Mouse (Mus musculus) heart, embryonic 15.5 days (tissue): ENCODE data around the gene Ces1a. TPM values are rescaled to one million over a fixed set of nuclear protein-coding genes. Genes with fewer than 3 reads are reported as not detected.

Experiments used
- ATAC-seq: fragments of 200-750 bp; cut with Nextera tagmentation; replicated peaks from 2 replicates; pipeline ENCODE4 v1.8.0; 2017; ENCODE audit warnings: low read depth, moderate TSS enrichment; ENCODE audit not compliant: insufficient number of reproducible peaks, insufficient read depth, low FRiP score
- H3K27ac ChIP-seq: fragments of 300-500 bp; sonication (generic); 2 replicates; pipeline ENCODE4 v1.5.1; 2015; ENCODE audit warnings: mild to moderate bottlenecking, inconsistent platforms
- H3K27me3 ChIP-seq: fragments of 300-500 bp; sonication (generic); 2 replicates; pipeline ENCODE4 v1.6.1; 2015; ENCODE audit warnings: inconsistent platforms
- H3K36me3 ChIP-seq: fragments of 300-500 bp; sonication (generic); 2 replicates; pipeline ENCODE4 v1.6.1; 2015; ENCODE audit warnings: mild to moderate bottlenecking, inconsistent platforms
- H3K4me1 ChIP-seq: fragments of 300-500 bp; sonication (generic); replicated peaks from 2 replicates; pipeline ENCODE4 v1.6.1; 2015; ENCODE audit warnings: inconsistent platforms
- H3K4me2 ChIP-seq: fragments of 300-500 bp; sonication (generic); 2 replicates; pipeline ENCODE4 v1.6.1; 2015; ENCODE audit warnings: inconsistent platforms, mild to moderate bottlenecking, moderate library complexity
- H3K4me3 ChIP-seq: fragments of 300-500 bp; sonication (generic); 2 replicates; pipeline ENCODE4 v1.5.1; 2015; ENCODE audit warnings: mild to moderate bottlenecking, inconsistent platforms
- H3K9ac ChIP-seq: fragments of 300-500 bp; sonication (generic); 2 replicates; pipeline ENCODE4 v1.6.1; 2015; ENCODE audit warnings: mild to moderate bottlenecking, inconsistent platforms
- H3K9me3 ChIP-seq: fragments of 300-500 bp; sonication (generic); replicated peaks from 2 replicates; pipeline ENCODE4 v1.6.1; 2016; ENCODE audit warnings: inconsistent platforms
- WGBS: fragments of 180-500 bp; shearing (Covaris S2); methylation state at CpG from one replicate; pipeline ENCODE4 v1.1.7; 2015; ENCODE audit warnings: mixed read lengths; 5-methylcytosine and 5-hydroxymethylcytosine counted together
- polyA plus RNA-seq: library from polyadenylated mRNA; unstranded; fragments of >200 nt; fragmentation: Nextera tagmentation; extraction: Ambion mirVana; gene quantifications from 2 replicates; pipeline ENCODE4 v1.2.1, GENCODE M21; 2015

Ces1a gene
- not detected in 2 replicates for polyA plus RNA-seq

DNA sequence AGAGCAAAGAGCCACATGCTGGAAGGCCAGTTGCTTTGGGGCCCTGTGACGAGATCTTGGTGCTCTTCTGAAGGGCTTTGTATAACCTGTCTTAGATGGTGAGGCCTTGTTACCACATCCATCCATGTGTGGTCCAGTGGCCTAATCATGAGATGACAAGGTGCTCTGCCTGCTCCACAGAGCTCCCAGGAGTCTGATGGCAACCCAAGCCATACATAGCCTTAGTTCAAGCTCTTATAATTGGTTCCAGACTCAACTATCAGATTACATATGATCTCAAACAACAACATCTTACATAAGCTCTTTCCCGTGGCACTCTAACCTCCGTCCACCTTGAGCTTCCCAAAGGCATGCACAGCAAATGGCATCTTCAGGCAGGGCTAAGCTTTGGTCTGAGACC is at the start of gene Ces1a:
Gene Ces1a (minus strand): TSS at position 101 of the 400 bp plus-strand sequence.
- WGBS: 76% methylated on average over 3 of the region's 3 CpGs
- no peak for ATAC-seq
- Histone ChIP-seq H3K4me3 (no peak within 1 kb of the TSS), H3K9ac (no peak within 1 kb of the TSS), H3K36me3 (no peaks in the 10 kb centered on the region), H3K27ac (no peak within 1 kb of the TSS), H3K27me3 (no peaks in the 10 kb centered on the region), H3K4me1 (no peaks in the 10 kb centered on the region), H3K4me2 (no peak within 1 kb of the TSS), H3K9me3 (no peaks in the 10 kb centered on the region)

DNA sequence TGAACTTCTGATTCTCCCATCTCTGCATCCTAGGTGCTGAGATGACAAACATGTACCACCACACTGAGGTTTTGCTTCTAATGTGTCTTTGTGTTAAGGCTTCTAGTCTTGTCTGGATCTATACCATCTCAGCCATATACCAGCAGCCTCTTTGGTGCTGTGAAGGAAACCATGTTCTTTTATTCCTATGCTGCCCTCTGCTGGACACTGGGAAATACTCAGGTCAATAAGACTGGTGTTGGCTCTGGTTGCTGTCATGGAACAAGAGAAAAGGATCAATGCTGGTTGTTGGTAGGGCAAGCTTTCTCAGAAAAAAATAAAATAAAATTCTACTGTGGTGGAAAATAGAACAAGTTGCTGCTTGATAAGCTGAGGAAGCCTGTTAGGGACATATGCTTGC is 47.4 kb upstream of the Ces1a start:
- H3K9me3 ChIP-seq: no peaks in the 10 kb centered on the region
- no peak overlapping the region for H3K27ac ChIP-seq
- no peak overlapping the region for H3K4me3 ChIP-seq
- ATAC-seq: no peak
- H3K27me3 ChIP-seq: no peaks in the 10 kb centered on the region
- H3K4me1 ChIP-seq: no peaks in the 10 kb centered on the region
- H3K9ac ChIP-seq: no peak overlapping the region
- no peak overlapping the region for H3K4me2 ChIP-seq
- no peaks in the 10 kb centered on the region for H3K36me3 ChIP-seq

DNA sequence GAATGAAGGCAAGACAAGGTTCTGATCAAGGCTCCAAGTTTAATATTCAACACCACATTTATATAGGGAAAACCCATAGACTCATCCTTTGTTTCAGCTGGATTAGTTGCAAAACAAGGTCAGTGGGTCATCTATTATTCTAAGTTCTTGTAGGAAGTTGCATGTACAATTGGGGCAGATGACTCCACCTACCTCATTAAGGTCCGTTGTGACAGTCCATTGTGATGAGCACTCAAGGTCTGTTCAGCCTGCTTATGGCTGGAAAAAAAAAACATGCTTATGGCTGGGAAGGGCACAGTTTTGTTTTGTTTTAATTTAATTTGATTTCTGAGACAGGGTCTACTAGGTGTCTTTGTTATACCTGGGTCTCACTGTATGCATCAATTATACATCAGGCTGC is 43.3 kb upstream of the Ces1a start:
- no peak for ATAC-seq
- H3K4me3 ChIP-seq: no peak overlapping the region
- no peak overlapping the region for H3K9ac ChIP-seq
- no peaks in the 10 kb centered on the region for H3K9me3 ChIP-seq
- H3K27ac ChIP-seq: no peak overlapping the region
- H3K27me3 ChIP-seq: no peaks in the 10 kb centered on the region
- H3K4me1 ChIP-seq: no peaks in the 10 kb centered on the region
- WGBS: 58% methylated on average over 1 of the region's 1 CpGs
- H3K36me3 ChIP-seq: no peaks in the 10 kb centered on the region
- H3K4me2 ChIP-seq: no peak overlapping the region

DNA sequence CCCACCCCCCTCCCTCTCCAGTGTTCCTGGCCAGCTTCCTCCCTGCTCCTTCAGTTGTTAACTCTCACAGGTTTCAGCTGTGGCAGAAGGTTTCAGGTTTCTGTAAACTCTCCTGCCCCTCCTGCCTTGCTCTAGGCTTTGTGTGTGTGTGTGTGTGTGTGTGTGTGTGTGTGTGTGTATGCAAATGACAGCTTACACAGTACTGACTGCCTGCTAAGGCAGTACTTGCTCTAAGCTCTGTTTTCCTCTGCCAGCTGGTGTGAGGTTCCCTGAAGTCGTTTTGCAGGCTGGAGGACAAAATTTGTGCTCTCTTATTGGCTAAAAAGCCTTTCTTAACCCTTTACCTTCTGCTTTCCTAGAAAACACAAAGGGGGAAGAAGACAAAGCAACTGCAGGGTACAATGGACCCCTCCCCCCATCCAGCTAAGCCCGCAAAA is 40.7 kb upstream of the Ces1a start:
- Histone ChIP-seq H3K4me3 (no peak overlapping the region), H3K27ac (no peak overlapping the region), H3K27me3 (no peaks in the 10 kb centered on the region), H3K4me2 (no peak overlapping the region), H3K9me3 (no peaks in the 10 kb centered on the region), H3K4me1 (no peaks in the 10 kb centered on the region), H3K36me3 (no peaks in the 10 kb centered on the region), H3K9ac (no peak overlapping the region)
- no peak for ATAC-seq
- WGBS: 3% methylated on average over 2 of the region's 2 CpGs

DNA sequence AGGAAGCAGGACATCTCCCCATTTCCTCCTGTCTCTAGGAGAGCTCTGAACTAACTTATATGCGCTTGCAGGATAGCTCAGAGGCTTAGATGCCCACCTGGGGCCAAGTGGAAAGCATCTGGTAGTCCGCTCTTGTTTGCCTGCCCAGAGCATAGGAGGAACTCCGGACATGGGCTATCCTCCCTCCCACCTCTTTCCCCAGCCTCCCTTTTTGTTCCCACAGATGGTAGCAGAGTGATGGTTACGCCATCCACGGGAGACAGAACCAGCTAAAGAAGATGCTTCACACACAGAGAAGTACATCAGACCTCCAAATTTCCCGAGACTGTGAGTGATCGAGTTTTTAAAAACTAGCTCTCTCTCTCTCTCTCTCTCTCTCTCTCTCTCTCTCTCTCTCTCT is 40.2 kb upstream of the Ces1a start:
- ATAC-seq: no peak

DNA sequence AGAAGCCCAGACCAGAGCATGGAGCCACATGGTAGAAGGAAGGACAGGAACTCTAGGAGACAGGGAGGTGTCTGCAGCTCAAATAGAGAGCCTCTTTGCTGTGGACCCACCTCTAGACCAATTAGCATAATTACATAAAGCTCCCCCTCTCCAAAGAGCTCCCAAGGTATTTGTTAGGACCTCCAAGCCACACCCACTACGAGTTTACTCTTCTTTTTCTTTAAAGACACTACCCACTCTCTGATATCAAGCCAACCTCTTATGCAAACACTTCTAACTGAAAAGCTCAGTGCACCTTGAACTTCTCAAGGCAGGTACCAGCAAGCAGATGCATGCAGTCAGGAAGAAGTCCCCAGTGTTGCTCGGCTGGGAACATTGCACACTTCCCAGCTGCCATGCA is 31.9 kb upstream of the Ces1a start, which contains the start of gene Ces1b:
Gene Ces1b (minus strand): TSS at position 131 of the 400 bp plus-strand sequence.
- Histone ChIP-seq H3K36me3 (no peaks in the 10 kb centered on the region), H3K4me1 (no peaks in the 10 kb centered on the region), H3K27me3 (no peaks in the 10 kb centered on the region), H3K27ac (no peak within 1 kb of the TSS), H3K9ac (no peak within 1 kb of the TSS), H3K9me3 (no peaks in the 10 kb centered on the region), H3K4me2 (no peak within 1 kb of the TSS), H3K4me3 (no peak within 1 kb of the TSS)
- ATAC-seq: no peak
- 66% methylated on average over 2 of the region's 2 CpGs for WGBS

More for the DNA sequence above, 40.2 kb upstream of the Ces1a start:
- Histone ChIP-seq H3K9ac (no peak overlapping the region), H3K27ac (no peak overlapping the region), H3K4me2 (no peak overlapping the region), H3K4me3 (no peak overlapping the region), H3K36me3 (no peaks in the 10 kb centered on the region), H3K4me1 (no peaks in the 10 kb centered on the region), H3K9me3 (no peaks in the 10 kb centered on the region), H3K27me3 (no peaks in the 10 kb centered on the region)
- 26% methylated on average over 7 of the region's 7 CpGs for WGBS

DNA sequence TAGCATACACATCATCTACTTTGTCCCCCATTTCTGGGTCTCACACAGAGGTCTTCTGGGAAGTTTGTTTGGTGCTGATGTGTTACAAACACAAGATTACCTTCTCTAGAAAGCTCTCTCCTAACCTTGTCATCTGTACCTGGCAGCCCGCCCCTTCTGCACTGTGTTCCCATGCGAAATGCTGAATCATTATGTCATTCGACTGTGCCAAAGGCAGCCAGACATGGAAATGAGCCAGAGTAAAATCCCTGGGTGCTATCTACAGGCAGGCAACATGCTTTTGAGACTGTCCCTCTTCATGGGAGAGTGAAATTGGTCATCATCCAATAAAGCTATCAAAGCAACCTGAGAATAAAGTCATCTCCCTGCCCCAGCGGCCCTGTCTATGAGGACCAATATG is 27.3 kb upstream of the Ces1a start:
- no peak for ATAC-seq
- Histone ChIP-seq H3K4me3 (no peak overlapping the region), H3K4me1 (no peaks in the 10 kb centered on the region), H3K9ac (no peak overlapping the region), H3K9me3 (no peaks in the 10 kb centered on the region), H3K27me3 (no peaks in the 10 kb centered on the region), H3K27ac (no peak overlapping the region), H3K36me3 (no peaks in the 10 kb centered on the region), H3K4me2 (no peak overlapping the region)
- WGBS: 76% methylated on average over 4 of the region's 4 CpGs

DNA sequence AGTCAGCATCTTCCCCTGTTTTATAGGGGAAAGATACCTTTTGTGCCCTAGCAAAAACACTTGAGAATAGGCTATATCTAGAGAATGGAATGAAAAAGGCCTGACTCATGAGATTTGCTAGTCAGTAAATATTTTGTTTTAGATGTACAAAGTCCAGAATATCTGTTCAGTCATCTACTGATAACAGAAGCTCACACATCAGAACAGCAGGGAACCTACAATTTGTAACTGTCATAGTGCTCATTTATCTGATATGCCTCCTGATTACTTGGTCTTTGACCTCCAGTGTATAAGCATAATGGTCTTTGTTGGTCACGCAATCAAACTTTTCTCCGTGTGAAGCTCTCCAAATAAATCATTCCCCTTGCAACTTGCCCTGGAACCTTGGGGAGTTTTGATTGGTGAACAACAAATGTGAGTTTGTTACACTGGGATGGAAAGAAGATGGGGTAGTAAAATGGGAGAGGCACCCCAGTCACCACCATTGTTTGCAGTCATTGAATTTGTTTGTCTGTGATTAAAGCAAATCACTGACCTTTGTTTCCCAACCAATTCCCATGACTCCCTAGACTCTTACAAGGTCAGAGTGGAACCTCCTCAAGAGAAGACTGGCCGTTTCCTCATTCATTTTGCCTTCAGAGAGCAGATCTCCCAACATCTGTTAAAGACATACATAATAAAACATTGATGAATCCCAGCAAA is 15.6 kb upstream of the Ces1a start:
- no peak for ATAC-seq
- H3K4me1 ChIP-seq: no peaks in the 10 kb centered on the region
- no peak overlapping the region for H3K9ac ChIP-seq
- H3K27ac ChIP-seq: no peak overlapping the region
- 76% methylated on average over 3 of the region's 3 CpGs for WGBS
- no peaks in the 10 kb centered on the region for H3K9me3 ChIP-seq
- H3K36me3 ChIP-seq: no peaks in the 10 kb centered on the region
- no peak overlapping the region for H3K4me2 ChIP-seq
- H3K27me3 ChIP-seq: no peaks in the 10 kb centered on the region
- H3K4me3 ChIP-seq: no peak overlapping the region

DNA sequence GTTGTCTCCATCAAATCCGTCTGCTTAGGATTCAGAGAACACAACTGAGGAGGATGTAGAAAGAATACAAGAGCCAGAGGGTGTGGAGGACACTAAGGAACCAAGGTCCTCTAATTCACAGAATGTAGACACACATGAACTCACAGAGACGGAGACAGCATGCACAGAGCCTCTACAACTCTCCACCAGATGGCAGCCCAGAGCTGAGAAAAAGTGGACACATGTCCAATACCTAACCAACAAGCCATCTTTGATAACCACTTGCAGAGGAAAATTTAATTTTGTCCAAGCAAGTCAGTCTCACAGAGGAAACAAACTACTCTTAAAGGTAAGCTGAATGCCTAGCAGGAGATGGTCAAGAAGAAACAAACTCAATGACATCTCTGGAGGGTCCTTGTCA is 11.2 kb upstream of the Ces1a start:
- Histone ChIP-seq H3K27me3 (no peaks in the 10 kb centered on the region), H3K36me3 (no peaks in the 10 kb centered on the region), H3K4me2 (no peak overlapping the region), H3K9ac (no peak overlapping the region), H3K4me3 (no peak overlapping the region), H3K27ac (no peak overlapping the region), H3K4me1 (0 out of 2 replicates have a peak, but pooled peaks cover 2% of the 10 kb centered on the region), H3K9me3 (no peaks in the 10 kb centered on the region)
- no peak for ATAC-seq
- WGBS: 10% methylated on average over 2 of the region's 2 CpGs

DNA sequence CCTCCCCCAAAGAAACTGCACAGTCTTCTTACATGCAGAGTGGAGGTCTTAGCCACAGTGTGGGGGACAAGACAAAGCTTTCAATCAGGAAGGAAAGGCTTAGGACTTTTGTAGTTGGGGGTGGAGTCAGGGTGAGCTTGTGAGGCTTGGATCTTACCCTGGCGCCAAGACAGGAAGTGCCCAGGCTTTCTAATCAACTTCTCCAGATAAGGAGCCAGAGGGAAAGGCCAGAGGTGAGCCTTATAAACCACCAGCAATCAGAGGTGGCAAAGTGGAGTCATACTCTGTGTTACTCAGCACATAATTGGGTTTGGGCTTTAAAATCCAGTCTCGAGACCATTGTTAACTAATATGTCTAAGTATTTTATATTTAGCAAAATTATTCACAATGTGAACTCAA is 7.2 kb upstream of the Ces1a start:
- H3K4me1 ChIP-seq: 0 out of 2 replicates have a peak, but pooled peaks cover 2% of the 10 kb centered on the region
- no peaks in the 10 kb centered on the region for H3K27me3 ChIP-seq
- H3K9ac ChIP-seq: no peak overlapping the region
- no peak for ATAC-seq
- H3K4me2 ChIP-seq: no peak overlapping the region
- H3K9me3 ChIP-seq: no peaks in the 10 kb centered on the region
- H3K36me3 ChIP-seq: no peaks in the 10 kb centered on the region
- H3K4me3 ChIP-seq: no peak overlapping the region
- H3K27ac ChIP-seq: no peak overlapping the region
- 29% methylated on average over 2 of the region's 2 CpGs for WGBS

DNA sequence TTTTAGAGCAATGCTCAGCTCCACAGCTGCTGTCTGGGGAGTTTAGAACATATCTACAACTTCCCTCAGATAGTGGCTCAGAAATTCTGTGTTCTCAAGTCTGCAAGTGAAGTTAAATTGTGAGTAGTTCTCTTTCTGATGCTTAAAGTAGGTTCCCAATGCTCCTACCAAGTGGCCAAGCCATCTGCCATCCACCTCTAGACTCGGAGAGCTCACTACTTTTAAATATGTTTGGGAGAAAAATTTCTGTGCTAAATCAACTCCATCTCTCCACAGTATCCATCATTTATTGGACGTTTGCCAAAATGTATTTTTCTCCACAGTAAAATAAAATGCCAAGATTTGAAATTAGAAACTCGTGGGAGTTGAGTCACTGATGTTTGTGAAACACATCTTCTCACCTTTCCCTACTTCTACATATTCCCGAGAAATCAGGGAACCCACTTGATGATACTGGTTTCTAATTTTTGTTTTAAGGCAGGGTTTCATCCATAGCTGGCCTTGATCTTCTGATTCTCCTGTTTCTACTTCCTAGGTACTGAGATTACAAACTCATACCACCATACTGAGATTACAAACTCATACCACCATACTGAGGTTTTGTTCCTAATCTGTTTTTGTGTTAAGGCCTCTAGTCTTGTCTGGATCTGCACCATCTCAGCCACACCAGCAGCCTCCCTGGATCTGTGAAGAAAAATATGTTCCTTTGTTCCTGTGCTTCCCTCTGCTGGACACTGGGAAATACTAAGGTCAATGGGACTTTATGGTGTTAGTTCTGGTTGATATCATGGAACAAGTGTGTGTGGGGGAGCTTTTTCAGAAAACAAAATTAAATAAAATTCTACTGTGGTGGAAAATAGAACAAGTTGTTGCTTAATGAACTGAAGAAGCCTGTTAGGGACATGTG is 771 bp upstream of the Ces1a start:
- 50% methylated on average over 4 of the region's 4 CpGs for WGBS
- H3K27ac ChIP-seq: no peak overlapping the region
- ATAC-seq: no peak
- H3K4me2 ChIP-seq: no peak overlapping the region
- H3K4me3 ChIP-seq: no peak overlapping the region
- no peak overlapping the region for H3K9ac ChIP-seq
- H3K27me3 ChIP-seq: no peaks in the 10 kb centered on the region
- no peaks in the 10 kb centered on the region for H3K36me3 ChIP-seq
- H3K4me1 ChIP-seq: no peaks in the 10 kb centered on the region
- no peaks in the 10 kb centered on the region for H3K9me3 ChIP-seq
